ENCODE assay signal across 22 mouse cellular contexts in genomic region chr14:47818641-47819040, GRCm38 (mm10).
A peak's percentile ranks its signal among the peaks of the same experiment; 100 is the strongest.
DNase-seq lines count a peak whose midpoint lies in the region; ATAC-seq and TF ChIP-seq lines count a peak whose summit lies in the region.
"Had no signal": no experiment of that assay in that cellular context is flagged by ENCODE, and none has a peak within 500 bp of the region (broad histone marks: within the 10 kb centered on the region; RNA-seq: fewer than 3 reads in every experiment).

No protein-coding gene starts in this region.

- 0 out of 2 replicates have a peak, but pooled peaks have one; percentile 14 for ATAC-seq in heart, postnatal 0 days (ENCODE audit: insufficient read depth, low read depth)
- no peak for ATAC-seq in lung, embryonic 16.5 days (ENCODE audit: low read depth)
- ATAC-seq in lung, postnatal 0 days = no peak
- ATAC-seq: forebrain, embryonic 14.5 days had no signal

- H3K9me3 ChIP-seq in heart, postnatal 0 days (replicated peaks; ENCODE audit: control insufficient read depth, low read length) = no peaks in the 10 kb centered on the region
- H3K9me3 ChIP-seq in lung, embryonic 16.5 days (ENCODE audit: control insufficient read depth, low read length) = no peaks in the 10 kb centered on the region
- H3K9me3 ChIP-seq in lung, postnatal 0 days (ENCODE audit: low read length) = no peaks in the 10 kb centered on the region
- H3K9me3 ChIP-seq: embryonic facial prominence, embryonic 15.5 days; forebrain, embryonic 10.5 days; hindbrain, embryonic 15.5 days had no signal

- TF ChIP-seq CTCF in heart, postnatal 0 days (IDR thresholded peaks at IDR 0.05; ENCODE audit: low read depth) = no peak
- no peak for TF ChIP-seq CTCF in lung, postnatal 0 days (IDR thresholded peaks at IDR 0.05)

- no peak for DNase-seq in heart, postnatal 0 days (ENCODE audit: low spot score)
- DNase-seq in heart, postnatal 36 days = no peak
- DNase-seq in lung, postnatal 0 days (ENCODE audit: low spot score) = no peak
- peak; percentile 38 for DNase-seq in NIH3T3 (ENCODE audit: low read depth)
- peak; percentile 28 to 47 for DNase-seq in lung, postnatal 4 days
- no peak for DNase-seq in spleen, postnatal 14 days (ENCODE audit: low spot score in 2 of 2)
- DNase-seq: adrenal gland, adult 8-10 months; adrenal gland, postnatal 36 days; cerebellum, adult 11 months; cerebellum, adult 8-10 months; cerebellum, postnatal 14 days; embryo, embryonic 11 days; heart, adult 2 months; heart, postnatal 14 days had no signal

- H3K36me3 ChIP-seq in heart, postnatal 0 days (replicated peaks; ENCODE audit: control insufficient read depth, insufficient read depth, low read length) = no peaks in the 10 kb centered on the region
- H3K36me3 ChIP-seq in lung, embryonic 16.5 days (ENCODE audit: control insufficient read depth, insufficient read depth, low read length) = no peaks in the 10 kb centered on the region
- H3K36me3 ChIP-seq in lung, postnatal 0 days (ENCODE audit: insufficient read depth, low read length) = no peaks in the 10 kb centered on the region
- H3K36me3 ChIP-seq: embryonic facial prominence, embryonic 15.5 days; forebrain, embryonic 10.5 days; hindbrain, embryonic 15.5 days had no signal

- 54% methylated on average over 3 of the region's 3 CpGs for WGBS in heart, postnatal 0 days
- WGBS in lung, embryonic 16.5 days = 38% methylated on average over 3 of the region's 3 CpGs
- WGBS in lung, postnatal 0 days = 45% methylated on average over 3 of the region's 3 CpGs

- no peak overlapping the region for H3K27ac ChIP-seq in heart, postnatal 0 days (ENCODE audit: low read depth)
- H3K27ac ChIP-seq in lung, embryonic 16.5 days (ENCODE audit: low read length) = 0 out of 2 replicates have a peak overlapping the region, but pooled peaks have one; percentile 13
- no peak overlapping the region for H3K27ac ChIP-seq in lung, postnatal 0 days (ENCODE audit: low read length)
- H3K27ac ChIP-seq: embryonic facial prominence, embryonic 15.5 days; forebrain, embryonic 10.5 days; heart, adult 2 months; hindbrain, embryonic 15.5 days had no signal

- no peaks in the 10 kb centered on the region for H3K4me1 ChIP-seq in heart, postnatal 0 days (ENCODE audit: control insufficient read depth, insufficient read depth)
- H3K4me1 ChIP-seq in lung, embryonic 16.5 days (replicated peaks; ENCODE audit: control insufficient read depth, insufficient read depth, low read length) = peaks cover 10% of the 10 kb centered on the region; the same call in 1 of the 2 replicates
- no peaks in the 10 kb centered on the region for H3K4me1 ChIP-seq in lung, postnatal 0 days (ENCODE audit: insufficient read depth, low read depth, low read length)
- H3K4me1 ChIP-seq: forebrain, embryonic 10.5 days had no signal

- no peak overlapping the region for H3K4me2 ChIP-seq in heart, postnatal 0 days (ENCODE audit: low read depth, low read length)
- H3K4me2 ChIP-seq in lung, embryonic 16.5 days (ENCODE audit: low read depth, low read length) = no peak overlapping the region
- H3K4me2 ChIP-seq in lung, postnatal 0 days (replicated peaks; ENCODE audit: low read depth, low read length) = no peak overlapping the region
- H3K4me2 ChIP-seq: embryonic facial prominence, embryonic 15.5 days; heart, embryonic 11.5 days; hindbrain, embryonic 15.5 days had no signal

- TF ChIP-seq EP300 in heart, postnatal 0 days (IDR thresholded peaks at IDR 0.05; ENCODE audit: low read depth) = no peak
- TF ChIP-seq EP300 in lung, postnatal 0 days (IDR thresholded peaks at IDR 0.05) = no peak

- no peak overlapping the region for H3K4me3 ChIP-seq in heart, postnatal 0 days (ENCODE audit: low read depth, low read length)
- no peak overlapping the region for H3K4me3 ChIP-seq in lung, embryonic 16.5 days (ENCODE audit: low read length)
- no peak overlapping the region for H3K4me3 ChIP-seq in lung, postnatal 0 days (ENCODE audit: low read depth, low read length)
- H3K4me3 ChIP-seq: embryonic facial prominence, embryonic 15.5 days; erythroblast, embryonic 14.5 days; forebrain, embryonic 10.5 days; heart, adult 2 months; hindbrain, embryonic 15.5 days had no signal

- H3K9ac ChIP-seq in heart, postnatal 0 days (replicated peaks; ENCODE audit: low read depth, low read length) = no peak overlapping the region
- H3K9ac ChIP-seq in lung, embryonic 16.5 days (ENCODE audit: low read length) = no peak overlapping the region; the same call in 1 of the 2 replicates
- H3K9ac ChIP-seq in lung, postnatal 0 days (replicated peaks; ENCODE audit: low read depth) = no peak overlapping the region
- H3K9ac ChIP-seq: embryonic facial prominence, embryonic 15.5 days; hindbrain, embryonic 15.5 days had no signal

- intact Hi-C loops in heart, postnatal 36 days (cut with DNase I) = no loop called here

- no peaks in the 10 kb centered on the region for H3K27me3 ChIP-seq in heart, postnatal 0 days (ENCODE audit: control insufficient read depth, insufficient read depth, low read length)
- no peaks in the 10 kb centered on the region for H3K27me3 ChIP-seq in lung, embryonic 16.5 days (ENCODE audit: control insufficient read depth, insufficient read depth, low read depth, low read length)
- no peaks in the 10 kb centered on the region for H3K27me3 ChIP-seq in lung, postnatal 0 days (replicated peaks; ENCODE audit: insufficient read depth, low read length)
- H3K27me3 ChIP-seq: CH12.LX; embryonic facial prominence, embryonic 15.5 days; hindbrain, embryonic 15.5 days had no signal

Comparison
In these comparisons a context has a peak if more than half of its experiments do, and no peak if none do; other contexts are left out.
1. DNase-seq: peak in NIH3T3 (single experiment) and lung, postnatal 4 days (2 of 2); none in heart, postnatal 0 days (single experiment), heart, postnatal 36 days (0 of 2), lung, postnatal 0 days (single experiment) and spleen, postnatal 14 days (0 of 2).